Mouse (Mus musculus) ovary, postnatal 14 days (tissue): ENCODE measurements around the gene 1700018B08Rik.

Source experiments
- DNase-seq: peaks from one replicate; pipeline ENCODE4 v3.0.0; 2022; ENCODE audit warnings: low spot score

The 1700018B08Rik gene

DNA sequence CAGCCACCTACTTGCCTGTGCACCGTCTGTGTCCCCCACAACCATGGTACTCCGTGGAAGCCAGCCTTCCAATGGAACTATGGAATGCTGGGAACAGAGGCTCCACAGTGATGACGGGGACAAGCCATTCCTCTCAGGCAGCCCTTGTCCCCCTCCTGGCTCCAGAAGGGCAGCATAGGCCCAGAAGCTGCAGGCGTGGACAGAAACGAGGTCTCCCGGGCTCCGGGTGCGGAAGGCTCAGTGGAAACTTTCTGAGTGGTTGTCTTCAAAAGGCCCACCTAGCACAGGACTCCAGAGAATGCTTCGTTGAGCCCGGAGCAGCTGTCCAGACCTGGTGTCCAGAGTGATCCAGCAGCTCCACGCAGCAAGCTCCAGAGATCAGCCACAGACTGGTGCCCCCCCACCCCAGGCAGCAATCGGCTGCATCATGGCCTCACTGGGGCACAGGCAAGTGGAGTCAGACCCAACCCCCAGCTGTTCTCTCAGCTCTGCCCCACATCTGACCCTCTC lies at the start of gene 1700018B08Rik:
1700018B08Rik (minus strand) TSS at position 45 of the 510 bp plus-strand sequence.
- DNase-seq: no peak

DNA sequence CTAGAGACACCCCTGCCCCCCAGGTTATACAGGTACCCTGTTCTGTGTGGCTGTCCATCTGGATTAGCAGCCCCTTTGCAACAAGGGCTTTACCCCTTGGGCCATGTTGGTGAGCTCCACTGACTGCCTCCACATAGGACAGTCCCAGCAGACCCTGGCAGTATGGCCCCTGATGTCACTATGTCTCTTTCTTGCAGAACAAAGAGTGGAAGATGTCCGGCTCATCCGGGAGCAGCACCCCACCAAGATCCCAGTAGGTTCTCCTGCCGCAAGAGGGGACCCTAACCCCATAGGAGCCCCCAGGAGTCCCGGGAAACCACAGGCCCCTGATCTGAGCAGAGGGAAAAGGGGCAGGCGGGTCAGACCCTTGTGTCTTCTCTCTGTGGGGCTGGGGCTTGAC lies 49.2 kb upstream of the 1700018B08Rik start:
- no peak for DNase-seq

DNA sequence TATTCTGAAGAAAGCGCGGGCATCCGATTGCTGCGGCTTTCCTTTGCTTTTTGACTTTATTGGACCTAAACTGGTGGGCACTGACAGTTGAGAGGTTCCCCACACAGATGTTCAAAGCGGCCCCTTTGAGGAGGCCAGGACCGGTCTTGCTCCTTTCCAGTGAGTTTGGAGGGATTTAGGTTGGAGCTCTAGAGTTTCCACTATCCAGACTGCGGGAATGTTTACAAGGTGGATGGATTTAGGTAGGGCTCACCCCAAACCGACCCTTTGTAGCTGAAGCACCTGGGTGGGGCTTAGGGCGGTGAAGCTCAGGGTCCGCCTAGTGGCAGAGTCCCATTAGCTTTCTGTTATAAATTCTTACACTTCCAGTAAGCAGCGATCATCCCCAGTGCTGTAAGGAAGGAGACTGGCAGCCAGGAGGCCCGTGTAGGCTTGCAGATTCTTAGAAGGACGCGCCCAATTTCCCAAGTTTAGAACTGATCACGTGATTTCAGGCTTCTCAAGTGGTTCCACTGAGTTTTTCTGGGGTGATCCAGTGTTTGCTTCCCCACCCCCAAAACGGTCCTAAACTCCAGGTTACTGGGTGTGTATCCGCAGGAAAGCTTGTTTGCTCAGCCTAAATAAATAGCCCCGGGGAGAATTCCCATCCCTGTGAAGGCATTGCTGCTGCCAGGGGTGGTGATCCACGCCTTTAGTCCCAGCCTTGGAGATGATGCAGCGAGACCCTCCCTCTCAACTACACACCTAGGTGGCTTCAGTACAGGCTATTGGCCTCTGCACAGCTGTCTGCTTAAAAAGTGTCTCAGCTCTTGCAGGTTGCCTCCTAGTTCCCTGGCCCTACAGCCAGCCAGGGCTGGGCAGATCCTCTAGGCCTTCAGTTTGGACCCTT lies 47.3 kb upstream of the 1700018B08Rik start:
- no peak for DNase-seq

DNA sequence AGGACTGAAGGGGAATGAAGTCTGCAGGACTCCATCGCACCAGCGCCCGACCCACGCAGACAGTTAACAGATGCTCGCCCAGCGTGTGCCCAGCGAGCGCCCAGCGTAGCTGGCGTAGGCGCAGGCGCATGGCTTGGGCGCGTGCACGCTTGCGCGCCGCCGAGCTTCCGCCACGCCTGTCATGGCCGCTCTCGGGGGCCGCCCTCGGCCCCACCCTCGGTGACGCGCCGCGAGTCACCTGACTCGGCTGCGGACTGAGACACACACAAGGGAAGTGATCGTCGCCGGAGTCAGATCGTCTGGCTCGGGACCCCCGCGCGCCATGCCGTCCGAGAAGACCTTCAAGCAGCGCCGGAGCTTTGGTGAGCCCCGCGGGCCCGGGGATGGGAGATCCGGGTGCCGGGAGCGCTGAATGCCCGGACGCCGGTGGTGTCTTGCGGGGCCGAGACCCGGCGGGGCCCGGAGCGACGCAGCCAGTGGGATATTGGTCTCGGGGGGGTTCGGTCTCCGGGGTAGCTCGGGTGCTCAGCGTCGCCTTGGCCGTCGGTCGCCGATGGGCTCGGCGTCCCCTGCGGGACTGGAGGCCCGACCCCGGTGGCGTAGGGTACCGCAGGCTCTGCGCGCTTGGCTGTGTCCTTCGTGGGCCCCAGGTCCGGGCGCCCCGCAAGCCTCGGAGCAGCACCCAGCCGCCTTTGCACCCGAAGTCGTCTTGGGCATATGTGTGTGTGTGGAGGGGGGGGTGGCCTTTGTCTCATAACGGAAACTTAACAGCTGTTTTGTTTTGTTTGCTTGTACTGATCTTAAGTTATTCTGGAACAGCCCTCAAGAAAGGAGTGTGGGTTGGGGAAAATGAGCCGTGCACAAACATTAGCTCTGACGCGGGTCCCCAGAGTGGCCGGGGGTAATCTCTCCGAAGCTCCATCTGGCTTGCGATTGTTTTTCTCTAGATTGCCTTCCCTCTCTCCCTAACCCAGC lies 46.4 kb upstream of the 1700018B08Rik start, which contains the start of gene Map1lc3b:
Map1lc3b (plus strand) TSS at position 159 of the 975 bp plus-strand sequence.
- DNase-seq: peak; percentile 97

DNA sequence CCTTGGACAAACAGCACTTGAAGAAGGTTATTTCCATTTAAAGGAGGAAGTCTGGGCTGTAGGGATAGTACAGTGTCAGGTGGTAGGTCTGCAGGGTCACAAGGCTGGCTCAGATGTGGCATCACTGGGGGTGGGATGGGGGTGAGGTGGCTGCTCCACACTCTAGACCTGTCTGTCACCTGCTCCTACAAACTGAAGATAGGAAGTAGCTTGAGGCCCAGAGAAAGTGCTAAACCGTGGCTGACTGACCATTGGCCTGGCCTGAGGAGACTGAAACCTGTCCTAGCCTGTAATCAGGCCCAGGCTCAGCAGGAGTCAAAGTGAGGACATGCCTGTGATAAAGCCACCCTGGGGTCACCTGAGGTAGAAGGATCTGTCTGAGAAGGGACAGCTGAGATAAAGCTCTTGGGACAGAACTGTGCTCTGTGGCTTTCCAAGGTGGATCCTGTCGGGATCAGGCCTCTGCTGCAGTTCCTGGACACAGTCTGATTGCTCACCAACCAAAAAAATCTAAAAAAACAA lies 45.1 kb upstream of the 1700018B08Rik start:
- DNase-seq: no peak

DNA sequence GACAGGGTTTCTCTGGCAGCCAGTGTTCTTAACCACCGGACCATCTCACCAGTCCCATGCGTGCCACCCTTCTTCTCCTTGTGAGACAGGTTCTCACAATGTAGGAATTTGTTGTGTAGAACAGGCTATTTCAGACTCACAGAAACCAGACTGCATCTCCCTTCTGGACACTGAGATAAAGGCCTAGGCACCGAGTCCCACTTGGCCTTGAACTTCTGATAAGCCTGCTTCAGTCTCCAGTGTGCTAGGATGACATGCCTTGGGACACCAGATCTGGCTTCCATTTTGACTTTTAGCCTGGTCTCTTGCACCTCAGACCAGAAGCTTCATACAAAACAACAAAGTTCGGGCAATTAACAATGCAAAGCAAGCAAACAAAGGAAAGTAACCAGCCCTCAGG lies 44.6 kb upstream of the 1700018B08Rik start:
- DNase-seq: no peak

DNA sequence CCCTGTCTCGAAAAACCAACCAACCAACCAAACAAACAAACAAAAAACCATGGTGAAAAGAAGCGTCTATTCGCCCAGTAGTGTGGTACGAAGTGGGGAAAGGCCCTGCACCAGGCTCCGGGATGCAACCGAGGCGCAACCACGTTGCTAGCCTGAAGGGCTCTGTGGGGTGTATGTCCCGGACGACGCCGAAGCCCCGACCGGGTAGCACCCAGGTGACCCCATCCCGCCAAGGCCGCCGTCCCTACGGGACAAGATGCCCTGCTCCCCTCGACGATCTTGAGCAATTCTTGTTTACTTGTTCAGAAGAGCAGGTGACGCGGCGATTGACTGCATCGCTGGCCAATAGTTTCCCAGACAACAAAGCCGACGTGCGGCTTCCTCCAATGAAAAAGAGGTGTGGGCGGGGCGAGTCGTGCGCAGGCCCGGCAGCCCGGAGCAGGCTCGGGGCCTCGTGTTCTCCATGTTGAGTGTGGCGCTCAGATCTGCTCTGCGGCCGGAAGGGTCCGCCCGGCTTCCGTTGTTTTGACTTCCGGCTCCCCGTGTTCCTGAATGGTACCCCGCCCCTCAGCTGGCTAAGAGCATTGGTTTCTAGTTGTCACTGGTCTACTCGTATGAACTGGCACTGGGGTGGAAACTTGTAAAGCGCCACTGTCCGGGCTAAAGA lies 41.2 kb upstream of the 1700018B08Rik start:
- DNase-seq: peak; percentile 99

DNA sequence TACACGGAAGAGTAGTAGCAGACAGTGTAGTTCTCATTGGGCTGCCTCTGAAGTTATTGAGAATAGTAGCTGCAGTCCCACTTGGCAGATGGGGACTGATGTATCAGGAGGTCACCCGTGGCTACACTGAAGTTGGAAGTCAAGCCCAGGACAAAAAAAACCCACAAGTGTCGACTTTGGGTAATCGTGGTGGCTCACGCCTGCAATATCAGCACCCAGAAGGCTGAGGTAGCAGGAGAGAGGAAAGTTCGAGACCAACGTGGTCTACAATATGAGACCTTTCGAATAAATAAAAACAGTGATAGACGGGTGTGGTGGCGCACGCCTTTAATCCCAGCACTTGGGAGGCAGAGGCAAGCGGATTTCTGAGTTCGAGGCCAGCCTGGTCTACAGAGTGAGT lies 40.6 kb upstream of the 1700018B08Rik start:
- DNase-seq: no peak

DNA sequence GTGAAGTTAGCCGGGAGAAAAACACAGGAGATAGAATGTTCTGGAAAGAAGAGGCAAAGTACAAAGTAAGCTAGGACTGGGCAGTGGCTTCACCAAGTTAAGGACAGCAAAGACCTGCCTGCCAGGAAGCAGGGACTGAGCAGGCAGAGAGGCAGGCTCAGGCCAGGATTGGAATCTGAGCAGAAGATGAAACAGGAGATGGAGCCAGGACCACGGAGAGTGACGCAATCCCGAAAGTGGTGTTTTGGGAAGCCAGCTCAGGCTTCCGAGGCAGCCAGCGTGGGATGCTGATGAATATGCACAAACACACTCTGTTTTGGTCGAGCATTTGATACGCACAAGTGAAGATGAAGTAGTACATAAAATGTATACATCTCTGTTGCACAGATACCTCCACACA lies 39.5 kb upstream of the 1700018B08Rik start:
- DNase-seq: no peak

DNA sequence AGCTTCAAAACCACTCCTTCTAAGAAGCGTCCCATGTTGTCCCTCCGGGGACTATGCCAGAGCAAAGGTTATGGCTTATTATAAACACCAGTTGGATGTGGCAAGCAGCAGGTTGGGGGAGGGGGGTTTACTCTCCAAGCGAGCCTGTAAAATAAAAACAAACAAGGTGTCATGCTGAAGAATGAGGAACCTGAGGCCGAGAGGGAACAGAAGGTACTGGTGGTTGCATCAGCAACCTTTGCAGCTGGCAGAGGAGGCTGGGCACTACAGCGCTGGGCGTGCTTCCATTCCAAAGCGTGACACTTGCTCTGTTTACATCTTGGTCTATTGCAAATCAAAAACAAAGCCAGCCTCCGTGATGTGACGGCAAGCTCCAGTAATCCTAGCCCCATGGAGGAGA lies 36.3 kb upstream of the 1700018B08Rik start:
- DNase-seq: no peak

DNA sequence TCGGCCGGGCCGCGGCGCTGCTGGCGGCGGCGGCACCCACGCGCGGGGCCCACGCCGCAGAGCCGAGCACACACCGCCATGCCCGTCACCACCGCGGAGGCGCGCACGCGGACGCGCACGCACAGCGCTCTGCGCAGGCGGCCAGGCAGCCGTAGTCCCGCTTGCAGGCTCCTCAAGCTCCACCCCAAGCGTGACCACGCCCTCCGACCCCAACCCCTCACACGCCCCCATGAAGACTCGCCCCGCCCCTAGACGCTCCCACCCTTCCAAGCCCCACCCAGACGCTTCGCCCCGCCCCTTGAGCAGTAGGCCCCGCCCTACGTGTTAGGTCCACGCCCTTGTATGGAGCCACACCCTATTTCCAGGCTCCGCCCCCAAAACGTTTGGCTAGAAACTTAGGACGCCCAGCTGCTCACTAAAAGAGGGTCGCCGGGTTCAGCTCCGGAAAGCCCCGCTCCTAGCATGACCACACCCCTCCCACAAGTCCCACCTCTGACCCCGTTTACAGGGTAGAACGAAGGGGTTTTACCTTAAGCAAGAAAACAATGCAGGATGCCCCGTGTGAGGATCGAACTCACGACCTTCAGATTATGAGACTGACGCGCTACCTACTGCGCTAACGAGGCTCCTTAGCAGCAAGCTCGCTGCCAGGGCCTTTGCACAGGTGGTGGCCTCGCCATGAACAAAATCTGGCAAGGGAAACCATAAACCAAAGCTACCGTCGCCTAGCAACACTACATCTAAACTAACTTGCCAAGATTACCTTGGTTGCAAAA lies 34.7 kb upstream of the 1700018B08Rik start, which contains the start of gene Fbxo31:
Fbxo31 (minus strand) TSS at position 131 of the 776 bp plus-strand sequence.
- peak; percentile 90 for DNase-seq

DNA sequence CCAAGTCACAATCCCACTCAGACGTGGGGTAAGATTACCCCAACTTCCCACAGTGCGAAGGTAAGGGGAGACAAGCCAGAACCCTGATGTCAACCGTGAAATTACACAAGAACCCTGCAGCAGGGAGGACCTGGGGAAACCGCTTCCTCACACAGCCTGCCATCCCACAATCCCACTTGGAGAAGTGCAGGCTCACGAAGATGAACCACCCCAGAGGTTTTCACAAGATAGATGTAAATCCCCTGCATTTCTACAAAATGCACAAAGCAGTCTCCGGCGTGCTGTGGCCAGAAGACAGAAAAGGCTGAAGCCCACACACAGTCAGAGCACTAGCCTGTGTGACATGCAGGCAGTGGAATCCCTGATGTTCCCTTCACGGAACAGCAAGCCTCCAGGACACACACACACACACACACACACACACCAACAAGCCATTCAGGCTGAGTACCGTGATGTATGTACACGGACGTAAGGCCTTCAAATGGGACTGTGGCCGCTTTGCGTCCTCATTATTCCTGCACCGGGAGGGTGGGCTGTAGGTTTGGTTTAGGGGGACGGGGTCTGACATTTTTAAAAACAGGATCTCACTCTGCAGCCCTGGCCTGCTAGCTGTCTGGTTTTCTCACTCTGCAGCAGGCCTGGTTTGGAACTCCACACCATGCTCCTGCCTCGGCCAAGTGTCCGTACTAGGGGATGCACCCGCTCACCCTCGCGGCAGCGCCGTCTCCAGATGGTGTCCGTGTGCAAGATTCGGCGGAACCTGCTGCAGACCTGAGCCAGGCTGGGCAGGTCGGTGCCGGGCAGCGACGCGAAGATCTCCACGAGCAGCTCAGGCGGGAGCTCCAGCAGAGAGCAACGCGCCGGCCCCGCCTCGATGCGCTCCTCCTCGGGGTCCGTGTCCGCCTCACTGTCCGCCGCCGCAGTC lies 33.9 kb upstream of the 1700018B08Rik start:
- DNase-seq: no peak

DNA sequence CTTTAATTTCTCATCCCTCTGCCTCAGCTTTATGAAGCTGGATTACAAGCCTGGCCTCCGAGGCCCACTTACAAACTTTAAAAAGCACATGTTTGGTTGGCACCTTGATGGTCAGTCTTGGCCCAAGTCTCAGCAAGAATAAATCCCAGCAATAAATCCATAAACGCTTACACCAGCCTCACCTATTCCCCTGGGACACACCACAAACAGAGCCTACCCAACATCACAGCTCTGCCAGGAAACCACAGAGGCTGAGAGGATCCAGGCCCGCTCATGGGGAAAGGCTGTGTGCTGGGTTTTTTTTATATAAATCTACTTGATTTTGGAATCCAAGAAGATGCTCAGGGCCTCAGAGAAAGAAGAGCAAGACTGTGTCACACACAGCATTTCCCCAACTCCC lies 31.5 kb upstream of the 1700018B08Rik start:
- DNase-seq: no peak

DNA sequence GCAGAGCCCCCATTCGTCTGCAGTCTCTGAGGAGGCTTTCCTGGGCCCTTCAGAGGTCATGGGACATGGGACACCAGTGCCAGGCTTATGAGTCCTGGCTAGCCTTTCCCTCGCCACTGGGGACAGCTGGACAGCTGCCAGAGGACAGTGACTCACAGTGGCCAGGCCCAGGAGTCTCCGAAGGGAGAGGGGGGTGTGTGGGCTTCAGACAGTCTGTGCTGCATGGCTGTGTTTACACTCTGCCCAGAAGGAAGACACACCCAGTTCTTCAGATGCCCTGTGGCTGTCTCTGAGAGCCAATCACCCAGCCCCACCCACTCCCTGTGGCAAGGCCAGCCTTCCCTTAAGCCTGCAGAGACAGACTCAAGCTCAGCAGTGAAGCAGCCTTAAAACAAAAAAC lies 29.2 kb upstream of the 1700018B08Rik start:
- DNase-seq: no peak

DNA sequence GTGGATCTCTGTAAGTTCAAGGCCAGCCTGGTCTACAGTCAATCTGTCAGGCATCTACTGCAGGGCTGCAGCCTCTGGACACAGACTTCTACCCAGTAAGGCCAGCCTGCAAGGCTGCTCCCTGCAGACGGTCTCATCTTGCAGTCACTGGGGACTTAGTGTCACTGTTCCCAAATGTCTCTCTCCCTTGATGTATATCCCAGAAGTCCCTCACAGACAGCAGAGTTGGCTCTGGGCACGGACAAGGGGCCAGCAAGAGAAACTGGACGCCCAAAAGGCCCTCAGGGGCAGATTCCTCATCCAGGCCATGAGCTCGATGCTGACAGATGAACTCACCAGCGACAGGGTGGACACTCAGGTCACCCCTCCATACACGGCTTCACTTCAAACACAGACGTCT lies 28.0 kb upstream of the 1700018B08Rik start:
- no peak for DNase-seq

DNA sequence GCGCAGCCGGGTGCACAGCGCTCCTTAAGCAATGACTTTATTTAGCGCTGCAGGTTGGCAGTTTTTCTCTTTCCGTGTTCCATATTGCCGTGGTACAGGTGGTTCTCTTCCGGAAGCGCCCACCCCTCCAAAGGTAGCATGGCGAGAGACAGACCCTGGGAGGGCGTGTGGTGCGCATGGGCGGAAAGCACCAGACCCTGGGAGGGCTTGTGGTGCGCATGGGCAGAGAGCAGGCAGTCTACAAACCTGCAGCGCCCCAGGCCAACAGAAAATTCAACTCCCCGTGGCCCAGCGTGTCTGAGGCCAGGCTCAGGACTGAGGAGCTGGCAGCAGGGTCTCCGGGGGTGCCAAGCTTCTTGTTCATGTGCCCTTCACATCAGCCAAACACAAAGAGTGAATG lies 26.7 kb upstream of the 1700018B08Rik start:
- no peak for DNase-seq

DNA sequence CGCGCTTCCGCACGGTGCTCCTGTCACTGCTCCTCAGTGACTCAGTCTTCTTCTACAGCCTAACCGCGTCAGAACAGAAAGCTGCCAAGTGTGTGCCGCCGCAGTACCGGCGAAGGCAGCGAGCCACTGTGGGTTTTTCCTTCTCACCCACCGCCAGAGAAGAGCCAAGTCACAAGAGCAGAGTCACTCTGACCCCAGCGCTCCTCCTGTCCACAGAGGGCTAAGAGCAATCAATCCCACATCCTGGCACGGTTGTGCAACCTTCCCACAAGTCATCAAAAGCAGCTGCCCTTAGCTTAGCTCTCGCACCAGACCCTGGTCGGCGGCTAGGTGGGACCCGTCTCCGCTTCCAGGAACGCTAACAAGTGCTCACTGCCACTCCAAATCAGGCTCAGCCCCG lies 26.2 kb upstream of the 1700018B08Rik start:
- DNase-seq: no peak

DNA sequence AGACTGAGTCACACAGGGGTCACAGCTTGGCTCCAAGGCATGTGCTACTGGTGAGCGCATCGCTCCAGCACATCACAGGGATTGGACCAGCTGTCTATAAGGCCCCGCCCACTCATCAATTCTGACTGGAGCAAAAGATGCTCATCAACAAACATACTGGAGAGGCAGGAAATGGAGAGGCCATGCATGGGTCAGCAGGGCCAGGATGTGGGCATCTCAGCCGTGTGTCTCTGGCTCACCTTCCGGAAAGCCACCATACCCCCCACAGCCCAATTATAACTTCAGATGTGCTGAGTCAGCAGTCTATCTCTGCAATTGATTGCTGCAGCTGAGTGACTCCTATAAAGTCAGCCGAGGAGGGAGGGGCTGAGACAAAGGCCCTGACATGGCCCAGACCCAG lies 24.2 kb upstream of the 1700018B08Rik start:
- DNase-seq: no peak

DNA sequence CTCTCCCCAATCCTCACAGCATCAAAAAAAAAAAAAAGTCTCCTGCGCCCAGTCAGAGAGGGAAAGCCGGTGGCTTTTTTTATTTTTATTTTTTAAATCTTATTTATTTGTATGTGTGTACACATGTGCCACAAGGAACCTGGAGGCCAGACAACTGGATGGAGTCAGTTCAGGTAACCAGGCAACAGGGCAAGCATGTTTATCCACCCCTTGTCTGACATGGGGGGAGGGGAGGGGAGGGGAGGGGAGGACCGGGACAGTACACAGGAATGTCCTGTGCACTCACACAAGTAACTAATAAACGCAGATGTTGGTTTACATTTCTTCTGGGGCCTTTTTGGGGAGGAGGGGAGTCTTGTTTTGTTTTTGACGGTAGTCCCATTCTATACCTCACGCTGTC lies 19.6 kb upstream of the 1700018B08Rik start:
- no peak for DNase-seq

DNA sequence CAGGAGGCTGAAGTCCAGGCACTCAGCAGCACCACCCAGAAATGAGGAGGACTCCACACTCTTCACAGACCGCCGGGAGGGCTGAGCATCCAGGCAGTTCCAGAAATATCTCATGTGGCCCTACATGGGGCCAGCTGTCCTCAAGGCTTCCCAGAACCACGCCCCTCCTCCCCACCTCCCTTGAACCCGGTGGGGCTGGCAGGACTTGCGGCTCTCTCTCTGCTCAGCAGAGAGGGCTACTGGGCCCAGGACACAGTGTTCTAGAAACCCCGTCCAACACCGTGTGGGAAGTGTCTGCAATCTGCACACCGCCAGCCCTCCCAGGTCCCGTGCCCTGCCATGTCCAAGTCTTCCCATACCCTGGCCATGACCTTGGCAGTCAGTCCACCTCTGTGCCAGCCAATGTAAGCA lies 18.8 kb upstream of the 1700018B08Rik start:
- DNase-seq: no peak
